Mouse (Mus musculus) kidney, postnatal 0 days (tissue): ENCODE data around the gene 5730522E02Rik. TPM values are rescaled to one million over a fixed set of nuclear protein-coding genes. Genes with fewer than 3 reads are reported as not detected.

ENCODE experiments used
- ATAC-seq: fragments of 200-750 bp; cut with Nextera tagmentation; replicated peaks from 2 replicates; pipeline ENCODE4 v1.8.0; 2017; ENCODE audit warnings: low read depth, moderate number of reproducible peaks, moderate TSS enrichment, moderate library complexity; ENCODE audit not compliant: low FRiP score
- DNase-seq: peaks from one replicate; pipeline ENCODE4 v3.0.0-alpha.2; 2016; ENCODE audit warnings: low spot score
- H3K27ac ChIP-seq: fragments of 300-500 bp; sonication (generic); 2 replicates; pipeline ENCODE4 v1.5.1; 2014; ENCODE audit warnings: mild to moderate bottlenecking
- H3K27me3 ChIP-seq: fragments of 300-500 bp; sonication (generic); 2 replicates; pipeline ENCODE4 v1.6.1; 2014; ENCODE audit warnings: low read length, mixed read lengths; ENCODE audit not compliant: insufficient read depth
- H3K36me3 ChIP-seq: fragments of 300-500 bp; sonication (generic); 2 replicates; pipeline ENCODE4 v1.6.1; 2014; ENCODE audit warnings: low read length, mixed read lengths; ENCODE audit not compliant: insufficient read depth
- H3K4me1 ChIP-seq: fragments of 300-500 bp; sonication (generic); replicated peaks from 2 replicates; pipeline ENCODE4 v1.6.1; 2014; ENCODE audit warnings: antibody characterized with exemption, low read length, mixed read lengths; ENCODE audit not compliant: insufficient read depth
- H3K4me2 ChIP-seq: fragments of 300-500 bp; sonication (generic); 2 replicates; pipeline ENCODE4 v1.6.1; 2014; ENCODE audit warnings: mild to moderate bottlenecking, low read length, moderate library complexity, mixed read lengths
- H3K4me3 ChIP-seq: fragments of 300-500 bp; sonication (generic); replicated peaks from 2 replicates; pipeline ENCODE4 v1.5.1; 2014; ENCODE audit warnings: low read depth, low read length
- H3K9ac ChIP-seq: fragments of 300-500 bp; sonication (generic); 2 replicates; pipeline ENCODE4 v1.6.1; 2014; ENCODE audit warnings: low read depth, low read length
- H3K9me3 ChIP-seq: fragments of 300-500 bp; sonication (generic); replicated peaks from 2 replicates; pipeline ENCODE4 v1.6.1; 2016; ENCODE audit warnings: low read length, inconsistent platforms, mixed read lengths
- CTCF ChIP-seq: IDR thresholded peaks from 2 replicates; pipeline ENCODE4 v1.5.1; 2016; ENCODE audit warnings: antibody characterized with exemption, low read depth, mild to moderate bottlenecking, moderate library complexity
- WGBS: fragments of 180-500 bp; shearing (Covaris S2); extraction: QIAGEN DNeasy Blood & Tissue Kit; methylation state at CpG from one replicate; pipeline ENCODE4 v1.1.7; 2014; 5-methylcytosine and 5-hydroxymethylcytosine counted together
- polyA plus RNA-seq: library from polyadenylated mRNA; unstranded; fragments of >200 nt; fragmentation: Nextera tagmentation; extraction: Ambion mirVana; gene quantifications from 2 replicates; pipeline ENCODE4 v1.2.1, GENCODE M21; 2015

Gene 5730522E02Rik
- polyA plus RNA-seq, 1 experiment from 2014 or later: 1.7 TPM

DNA sequence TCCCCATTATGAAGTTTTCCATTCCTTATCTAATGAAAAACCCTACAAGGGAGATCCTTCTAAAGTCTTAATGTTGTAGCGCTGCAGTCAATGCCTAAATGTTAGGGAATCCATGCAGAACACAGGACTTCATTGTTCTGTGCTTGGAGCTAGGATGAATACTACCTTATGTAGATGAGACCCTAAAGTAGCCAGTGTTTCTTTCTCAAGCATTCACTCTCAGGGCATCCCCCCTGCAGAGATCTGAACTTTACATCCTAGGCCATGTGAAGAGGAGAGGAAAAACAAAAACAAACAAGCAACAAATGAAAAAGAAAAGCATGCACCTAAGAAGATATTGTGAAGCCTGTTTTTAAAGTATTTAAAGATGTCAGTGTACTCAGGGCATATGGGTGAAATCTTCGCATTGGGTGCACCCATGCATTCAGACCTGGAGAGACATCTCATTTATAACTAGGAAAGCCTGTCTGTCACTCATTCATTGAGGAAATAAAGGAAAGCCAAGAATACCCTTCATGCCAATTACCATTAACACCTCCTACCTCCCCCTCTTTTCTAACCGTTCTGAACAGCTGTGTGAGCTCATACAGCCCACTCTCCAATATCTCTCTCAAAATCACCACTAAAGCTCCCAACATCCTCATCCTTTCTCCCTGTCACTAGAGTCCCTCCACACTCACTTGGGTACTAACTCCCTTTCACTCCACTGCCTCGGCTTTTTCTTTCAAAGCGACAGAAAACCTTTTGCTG, 442.8 kb downstream of the 5730522E02Rik start:
- Histone ChIP-seq H3K4me1 (no peaks in the 10 kb centered on the region), H3K27me3 (no peaks in the 10 kb centered on the region), H3K36me3 (no peaks in the 10 kb centered on the region), H3K9ac (no peak overlapping the region), H3K4me3 (no peak overlapping the region), H3K9me3 (no peaks in the 10 kb centered on the region), H3K4me2 (no peak overlapping the region), H3K27ac (no peak overlapping the region)
- DNase-seq (no peak), ATAC-seq (no peak)
- TF ChIP-seq CTCF: no peak
- 54% methylated on average over 5 of the region's 5 CpGs for WGBS

DNA sequence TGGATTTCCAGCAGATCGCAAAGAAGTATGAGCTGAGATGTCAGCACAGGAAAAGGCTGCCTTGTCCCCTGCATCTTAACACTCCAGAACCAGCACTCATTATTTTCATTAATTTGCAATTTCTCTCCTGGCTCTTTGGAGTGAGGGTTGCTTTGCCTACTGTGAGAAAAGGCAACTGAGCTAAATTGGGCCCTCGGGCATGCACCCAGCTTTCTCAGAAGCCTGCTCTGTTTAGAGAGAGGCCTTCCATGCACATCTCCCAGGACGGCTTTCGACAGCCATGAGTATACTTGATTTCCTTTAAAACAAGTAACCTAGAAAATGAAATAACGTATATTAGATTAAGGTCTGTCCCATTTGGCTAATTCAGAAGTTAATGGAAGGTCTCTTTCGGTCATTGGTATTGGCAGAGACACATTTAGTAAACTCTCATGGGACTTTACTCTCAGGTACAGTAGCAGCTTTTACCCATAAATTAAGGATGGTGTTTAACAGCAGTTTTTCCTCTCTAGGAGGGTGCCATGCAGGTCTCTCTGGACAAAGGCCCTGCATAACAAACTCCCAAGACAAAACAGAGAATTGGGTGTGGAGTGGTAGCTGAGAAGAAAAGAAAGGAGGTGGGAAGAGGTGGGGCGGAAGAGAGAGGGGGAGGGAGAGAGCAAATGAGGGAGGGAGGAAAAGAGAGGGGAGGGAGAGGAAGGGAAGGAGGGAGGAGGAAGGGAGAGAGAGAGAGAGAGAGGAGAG, 457.2 kb downstream of the 5730522E02Rik start:
- no peak for TF ChIP-seq CTCF
- ATAC-seq: no peak

GRCm38 (mm10) chr11:25752418-25752817, 458.1 kb downstream of the 5730522E02Rik start:
- no peak for DNase-seq
- no peak for TF ChIP-seq CTCF
- Histone ChIP-seq H3K27ac (no peak overlapping the region), H3K4me1 (no peaks in the 10 kb centered on the region), H3K9me3 (no peaks in the 10 kb centered on the region), H3K9ac (no peak overlapping the region), H3K4me2 (no peak overlapping the region), H3K36me3 (no peaks in the 10 kb centered on the region), H3K27me3 (no peaks in the 10 kb centered on the region), H3K4me3 (no peak overlapping the region)
- WGBS: 90% methylated on average over 3 of the region's 3 CpGs
- ATAC-seq: no peak

More for the DNA sequence above, 457.2 kb downstream of the 5730522E02Rik start:
- no peak overlapping the region for H3K4me3 ChIP-seq
- no peaks in the 10 kb centered on the region for H3K27me3 ChIP-seq
- H3K36me3 ChIP-seq: no peaks in the 10 kb centered on the region
- H3K4me1 ChIP-seq: no peaks in the 10 kb centered on the region
- DNase-seq: no peak
- H3K4me2 ChIP-seq: no peak overlapping the region
- 80% methylated on average over 7 of the region's 7 CpGs for WGBS
- H3K27ac ChIP-seq: no peak overlapping the region
- no peaks in the 10 kb centered on the region for H3K9me3 ChIP-seq
- H3K9ac ChIP-seq: no peak overlapping the region

DNA sequence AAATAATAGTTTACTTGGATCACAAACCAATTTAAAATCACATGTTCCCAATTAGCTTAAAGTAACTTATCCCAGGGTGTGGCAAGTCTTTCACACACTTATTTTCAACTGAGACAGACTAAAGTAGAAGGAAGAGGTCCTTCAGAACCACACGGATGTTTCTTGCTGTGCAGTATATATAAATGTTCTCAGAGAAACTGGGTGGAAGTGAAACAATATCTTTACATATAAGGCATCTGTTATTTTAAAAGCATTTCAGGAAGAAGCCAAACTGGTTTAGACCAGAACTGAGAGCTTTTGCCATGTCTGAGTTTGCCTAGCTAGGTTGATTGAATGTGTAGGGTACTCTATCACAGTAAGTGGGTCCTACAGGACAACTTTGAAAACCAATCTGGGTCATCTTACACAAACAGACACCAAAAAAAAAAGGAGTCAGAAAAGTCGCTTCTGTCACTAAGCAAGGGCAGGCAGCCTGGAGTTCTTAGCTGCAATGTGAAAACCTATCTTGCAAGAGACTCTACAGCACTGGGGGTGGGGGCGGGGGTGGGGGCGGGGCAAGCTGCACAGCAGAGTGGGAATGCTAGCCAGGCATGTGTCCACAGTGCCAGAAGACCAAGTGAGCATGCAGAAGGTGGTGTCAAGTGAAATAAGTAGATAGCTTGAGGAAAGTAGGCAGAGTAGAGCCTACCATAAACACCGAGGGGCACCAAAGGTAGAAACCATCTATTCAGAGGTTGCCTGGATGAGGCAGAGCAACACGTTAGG, 463.3 kb downstream of the 5730522E02Rik start:
- Histone ChIP-seq H3K36me3 (no peaks in the 10 kb centered on the region), H3K4me1 (no peaks in the 10 kb centered on the region), H3K4me3 (no peak overlapping the region), H3K9me3 (no peaks in the 10 kb centered on the region), H3K4me2 (no peak overlapping the region), H3K27ac (no peak overlapping the region), H3K9ac (no peak overlapping the region), H3K27me3 (no peaks in the 10 kb centered on the region)
- DNase-seq (peak; percentile 16), ATAC-seq (peak; percentile 66; the same call in 1 of the 2 replicates)
- TF ChIP-seq CTCF: no peak
- WGBS: 31% methylated on average over 6 of the region's 6 CpGs

GRCm38 (mm10) chr11:25743664-25744063, 466.9 kb downstream of the 5730522E02Rik start:
- Histone ChIP-seq H3K27ac (no peak overlapping the region), H3K27me3 (no peaks in the 10 kb centered on the region), H3K9ac (no peak overlapping the region), H3K9me3 (no peaks in the 10 kb centered on the region), H3K4me3 (no peak overlapping the region), H3K36me3 (no peaks in the 10 kb centered on the region), H3K4me2 (no peak overlapping the region), H3K4me1 (no peaks in the 10 kb centered on the region)
- 93% methylated on average over 3 of the region's 3 CpGs for WGBS
- DNase-seq (no peak), ATAC-seq (no peak)
- TF ChIP-seq CTCF: no peak

DNA sequence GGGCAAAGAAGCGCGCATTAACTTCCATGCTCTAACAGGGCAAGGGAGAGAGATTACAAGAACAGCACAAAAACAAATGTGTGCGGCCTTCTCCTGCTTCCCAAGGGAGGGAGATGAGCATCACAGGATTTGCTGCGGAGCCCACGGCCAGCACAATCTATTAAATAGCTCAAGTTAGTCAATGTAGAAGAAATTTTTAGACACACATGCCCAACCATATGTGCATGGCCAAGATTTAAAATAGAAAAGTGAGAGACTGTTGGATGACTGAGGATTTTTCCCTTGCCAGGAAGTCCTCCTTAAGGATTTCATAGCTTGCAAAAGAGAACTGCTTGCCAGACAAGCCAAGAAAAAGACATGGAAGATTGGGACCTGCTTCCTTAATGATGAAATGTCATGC, 473.3 kb downstream of the 5730522E02Rik start:
- Histone ChIP-seq H3K4me3 (no peak overlapping the region), H3K27ac (no peak overlapping the region), H3K4me1 (no peaks in the 10 kb centered on the region), H3K4me2 (no peak overlapping the region), H3K27me3 (no peaks in the 10 kb centered on the region), H3K9me3 (no peaks in the 10 kb centered on the region), H3K36me3 (no peaks in the 10 kb centered on the region), H3K9ac (no peak overlapping the region)
- WGBS: 88% methylated on average over 5 of the region's 5 CpGs
- ATAC-seq: no peak
- no peak for TF ChIP-seq CTCF
- DNase-seq: no peak
